Mouse (Mus musculus): ENCODE results near the gene Plch2. TPM values are rescaled to one million over a fixed set of nuclear protein-coding genes. Genes with fewer than 3 reads are reported as not detected.
A peak's percentile ranks its signal among the peaks of the same experiment; 100 is the strongest.

Gene Plch2
- polyA plus RNA-seq, 1 experiment = 28.1 TPM

GRCm38 (mm10) chr4:154963901-154964580 is 92.5 kb downstream of the Plch2 start, which contains the start of gene Pank4:
Pank4 (plus strand) TSS chr4:154964123.
- H3K4me3 ChIP-seq (ENCODE audit: low read depth, low read length) = peak within 1 kb of the TSS; percentile 93
- TF ChIP-seq POLR2A (IDR thresholded peaks at IDR 0.05; ENCODE audit: low read depth, low read length) = peak; percentile 87; the same call in 1 of the 2 replicates
- TF ChIP-seq CTCF (IDR thresholded peaks at IDR 0.05; ENCODE audit: extremely low read depth, insufficient read length, insufficient replicate concordance, low read depth, low read length) = no peak
- peaks cover 16% of the 10 kb centered on the region for H3K27me3 ChIP-seq (ENCODE audit: control insufficient read depth, insufficient read depth, low read length)
- peaks cover 9% of the 10 kb centered on the region for H3K4me1 ChIP-seq (ENCODE audit: control insufficient read depth, insufficient read depth, insufficient read length, low read length)
- H3K27ac ChIP-seq (ENCODE audit: insufficient read depth, low read depth, low read length) = peak within 1 kb of the TSS; percentile 62
- H3K36me3 ChIP-seq (ENCODE audit: control insufficient read depth, insufficient read depth, low read length) = peaks cover 1% of the 10 kb centered on the region; the same call in 1 of the 2 replicates
- WGBS = 1% methylated on average over 66 of the region's 66 CpGs

GRCm38 (mm10) chr4:154963190-154963836 is 93.3 kb downstream of the Plch2 start:
- TF ChIP-seq CTCF (IDR thresholded peaks at IDR 0.05; ENCODE audit: extremely low read depth, insufficient read length, insufficient replicate concordance, low read depth, low read length) (no peak), POLR2A (IDR thresholded peaks at IDR 0.05; ENCODE audit: low read depth, low read length) (no peak)
- Histone ChIP-seq H3K4me1 (ENCODE audit: control insufficient read depth, insufficient read depth, insufficient read length, low read length) (peaks cover 9% of the 10 kb centered on the region), H3K27me3 (ENCODE audit: control insufficient read depth, insufficient read depth, low read length) (peaks cover 21% of the 10 kb centered on the region), H3K36me3 (ENCODE audit: control insufficient read depth, insufficient read depth, low read length) (no peaks in the 10 kb centered on the region), H3K27ac (ENCODE audit: insufficient read depth, low read depth, low read length) (no peak overlapping the region), H3K4me3 (ENCODE audit: low read depth, low read length) (peak overlapping the region; percentile 93; the same call in 1 of the 2 replicates)
- WGBS = 76% methylated on average over 11 of the region's 11 CpGs

GRCm38 (mm10) chr4:154962683-154963082 is 93.9 kb downstream of the Plch2 start:
- TF ChIP-seq CTCF (IDR thresholded peaks at IDR 0.05; ENCODE audit: extremely low read depth, insufficient read length, insufficient replicate concordance, low read depth, low read length) (no peak), POLR2A (IDR thresholded peaks at IDR 0.05; ENCODE audit: low read depth, low read length) (no peak)
- H3K4me1 ChIP-seq (ENCODE audit: control insufficient read depth, insufficient read depth, insufficient read length, low read length) = peaks cover 9% of the 10 kb centered on the region

GRCm38 (mm10) chr4:154961911-154962310 is 94.7 kb downstream of the Plch2 start:
- Histone ChIP-seq H3K36me3 (ENCODE audit: control insufficient read depth, insufficient read depth, low read length) (no peaks in the 10 kb centered on the region), H3K4me3 (ENCODE audit: low read depth, low read length) (peak overlapping the region; percentile 63), H3K27ac (ENCODE audit: insufficient read depth, low read depth, low read length) (no peak overlapping the region), H3K27me3 (ENCODE audit: control insufficient read depth, insufficient read depth, low read length) (peaks cover 22% of the 10 kb centered on the region), H3K4me1 (ENCODE audit: control insufficient read depth, insufficient read depth, insufficient read length, low read length) (peaks cover 9% of the 10 kb centered on the region)
- TF ChIP-seq CTCF (IDR thresholded peaks at IDR 0.05; ENCODE audit: extremely low read depth, insufficient read length, insufficient replicate concordance, low read depth, low read length) = peak; percentile 2; the same call in 1 of the 2 replicates
- 0 out of 2 replicates have a peak, but pooled peaks have one; percentile 12 for TF ChIP-seq POLR2A (IDR thresholded peaks at IDR 0.05; ENCODE audit: low read depth, low read length)
- 20% methylated on average over 13 of the region's 13 CpGs for WGBS

More at GRCm38 (mm10) chr4:154962683-154963082, 93.9 kb downstream of the Plch2 start:
- WGBS = 94% methylated on average over 7 of the region's 7 CpGs
- no peaks in the 10 kb centered on the region for H3K36me3 ChIP-seq (ENCODE audit: control insufficient read depth, insufficient read depth, low read length)
- H3K27me3 ChIP-seq (ENCODE audit: control insufficient read depth, insufficient read depth, low read length) = peaks cover 22% of the 10 kb centered on the region
- H3K4me3 ChIP-seq (ENCODE audit: low read depth, low read length) = no peak overlapping the region
- H3K27ac ChIP-seq (ENCODE audit: insufficient read depth, low read depth, low read length) = no peak overlapping the region

GRCm38 (mm10) chr4:154961226-154961738 is 95.3 kb downstream of the Plch2 start:
- Histone ChIP-seq H3K4me3 (ENCODE audit: low read depth, low read length) (peak overlapping the region; percentile 63), H3K4me1 (ENCODE audit: control insufficient read depth, insufficient read depth, insufficient read length, low read length) (peaks cover 9% of the 10 kb centered on the region), H3K27ac (ENCODE audit: insufficient read depth, low read depth, low read length) (no peak overlapping the region), H3K27me3 (ENCODE audit: control insufficient read depth, insufficient read depth, low read length) (peaks cover 22% of the 10 kb centered on the region), H3K36me3 (ENCODE audit: control insufficient read depth, insufficient read depth, low read length) (no peaks in the 10 kb centered on the region)
- TF ChIP-seq POLR2A (IDR thresholded peaks at IDR 0.05; ENCODE audit: low read depth, low read length) = no peak
- TF ChIP-seq CTCF (IDR thresholded peaks at IDR 0.05; ENCODE audit: extremely low read depth, insufficient read length, insufficient replicate concordance, low read depth, low read length) = peak; percentile 4; the same call in 1 of the 2 replicates
- under 1% methylated on average over 47 of the region's 47 CpGs for WGBS

GRCm38 (mm10) chr4:154960690-154961225 is 95.8 kb downstream of the Plch2 start, which contains the start of gene Hes5:
Hes5 (plus strand) TSS chr4:154960923.
- no peak within 1 kb of the TSS for H3K27ac ChIP-seq (ENCODE audit: insufficient read depth, low read depth, low read length)
- peak within 1 kb of the TSS; percentile 63 for H3K4me3 ChIP-seq (ENCODE audit: low read depth, low read length)
- under 1% methylated on average over 65 of the region's 65 CpGs for WGBS
- peaks cover 22% of the 10 kb centered on the region for H3K27me3 ChIP-seq (ENCODE audit: control insufficient read depth, insufficient read depth, low read length)
- TF ChIP-seq POLR2A (IDR thresholded peaks at IDR 0.05; ENCODE audit: low read depth, low read length) (no peak), CTCF (IDR thresholded peaks at IDR 0.05; ENCODE audit: extremely low read depth, insufficient read length, insufficient replicate concordance, low read depth, low read length) (no peak)
- no peaks in the 10 kb centered on the region for H3K36me3 ChIP-seq (ENCODE audit: control insufficient read depth, insufficient read depth, low read length)
- H3K4me1 ChIP-seq (ENCODE audit: control insufficient read depth, insufficient read depth, insufficient read length, low read length) = peaks cover 9% of the 10 kb centered on the region
